Mouse (Mus musculus) fibroblast of lung, adult 2 months (primary cell): ENCODE measurements around the gene Srgap3.

Experiments used
- DNase-seq: peaks from one replicate; pipeline ENCODE4 v3.0.0-alpha.2; 2011; ENCODE audit warnings: low read depth

Srgap3 gene

DNA sequence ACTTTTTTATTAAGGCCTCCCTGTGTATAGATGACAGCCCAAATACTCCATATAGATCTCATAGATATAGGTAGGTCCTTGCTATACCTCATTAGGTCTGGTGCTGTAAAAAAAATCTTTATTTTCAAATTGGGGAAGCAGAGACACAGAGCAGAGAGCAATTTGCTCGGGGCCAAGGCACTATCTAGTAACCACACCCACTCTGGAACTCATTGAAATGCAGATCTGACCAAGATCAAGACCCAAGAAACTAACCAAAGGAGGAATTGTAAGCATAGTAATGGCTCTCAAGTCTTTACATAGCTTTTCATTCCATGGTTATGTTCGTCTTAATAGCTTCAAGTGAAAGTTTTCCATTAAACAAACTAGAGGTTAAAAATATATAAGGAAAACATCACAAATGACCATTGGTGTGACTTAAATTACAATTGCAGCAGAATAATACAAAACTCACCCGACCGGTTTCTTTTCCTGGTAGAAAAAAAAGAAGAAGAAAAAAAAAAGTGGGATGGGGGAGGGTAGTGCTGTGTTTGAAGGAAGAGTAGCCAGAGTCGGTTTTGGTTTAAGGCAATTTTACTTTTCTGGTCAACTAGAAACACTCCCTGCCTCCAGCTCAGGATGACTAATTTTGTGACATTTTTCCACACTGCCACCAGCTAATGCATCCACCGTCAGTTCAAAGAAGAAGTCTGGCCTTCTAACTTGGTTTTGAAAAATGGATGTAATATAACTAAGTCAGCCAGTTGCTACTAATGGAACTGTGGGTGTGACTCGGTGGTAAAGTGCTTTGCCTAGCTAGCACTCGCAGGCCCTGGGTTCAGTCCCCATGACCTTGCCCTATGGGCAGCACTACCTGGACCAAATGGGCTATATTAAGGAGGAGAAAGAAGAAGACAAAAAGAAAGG lies 3.4 kb upstream of the Srgap3 start:
- DNase-seq: no peak

DNA sequence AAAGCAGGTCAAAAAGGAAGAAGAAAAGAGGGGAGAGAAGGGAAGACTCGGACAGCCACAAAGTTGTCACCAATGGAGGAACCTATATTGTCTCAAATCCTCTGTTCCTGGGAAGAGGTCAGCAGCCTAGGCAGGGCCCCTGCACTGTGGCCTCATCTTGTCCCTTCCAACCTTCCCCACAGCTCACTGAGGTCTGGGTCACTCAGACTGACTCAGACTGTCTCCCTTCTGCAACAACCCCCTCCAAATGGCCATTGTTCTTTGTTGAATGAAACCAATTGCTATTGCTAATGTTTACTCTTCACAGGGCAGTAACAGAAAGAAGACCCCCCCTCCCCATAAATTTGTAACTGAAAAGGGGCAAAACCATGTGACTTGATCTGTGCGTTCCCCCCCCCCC lies 2.2 kb upstream of the Srgap3 start:
- DNase-seq: no peak

DNA sequence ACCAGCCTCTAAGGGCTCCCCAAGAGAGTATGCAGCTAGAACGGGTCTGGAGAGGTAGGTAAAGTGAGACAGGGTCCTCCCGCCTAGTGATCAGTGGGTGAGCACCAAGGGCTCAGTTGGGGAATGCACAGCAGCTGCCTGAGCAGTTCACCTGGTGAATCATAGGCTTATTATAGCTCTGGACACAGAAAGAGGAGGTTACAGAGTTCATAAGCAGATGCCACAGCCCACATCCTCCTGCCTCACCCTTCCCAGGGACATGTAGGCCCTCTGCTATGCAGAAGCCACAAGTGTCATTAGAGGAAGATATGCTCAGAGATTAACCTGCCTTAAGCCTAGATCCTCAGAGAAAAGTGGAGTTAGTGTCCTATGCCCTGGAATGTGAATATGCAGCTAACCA lies 1.4 kb upstream of the Srgap3 start:
- DNase-seq: no peak

DNA sequence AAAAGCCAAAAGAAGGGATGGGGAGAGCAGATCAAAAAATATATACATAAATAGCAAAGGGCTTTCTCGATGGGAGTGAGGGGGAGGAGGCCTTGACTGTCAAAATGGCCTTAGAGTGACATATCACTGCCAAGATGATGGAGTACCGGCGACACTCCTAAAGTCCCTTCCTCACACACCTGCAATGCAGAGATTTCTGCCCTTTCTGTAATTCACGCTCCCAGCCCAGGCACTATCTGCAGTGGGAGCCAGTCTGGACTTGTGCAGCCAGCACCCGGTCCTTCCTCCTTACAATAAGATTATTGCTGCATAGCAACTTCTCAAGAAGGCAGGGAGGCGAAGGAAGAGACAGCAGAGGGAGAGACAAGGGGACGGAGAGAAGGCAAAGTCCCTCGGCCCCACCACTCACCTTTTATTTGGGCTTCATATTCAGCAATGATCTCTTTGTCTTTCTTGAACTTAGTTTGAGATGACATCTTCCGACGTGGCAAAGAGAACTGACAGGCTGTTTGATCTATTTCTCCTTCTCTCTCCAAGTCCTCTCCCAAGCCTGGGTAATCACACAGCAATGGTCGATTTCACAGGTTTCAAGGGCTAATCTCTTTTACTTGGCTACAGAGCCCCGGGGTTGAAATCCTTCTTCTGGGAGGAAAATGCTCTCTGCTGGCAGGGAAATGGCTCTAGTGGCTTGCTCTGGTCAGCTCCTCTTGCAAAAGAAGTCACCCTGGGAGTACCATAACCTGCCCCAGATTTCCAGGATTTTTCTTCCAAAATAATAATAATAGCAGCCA lies 850 bp downstream of the Srgap3 start:
- no peak for DNase-seq

DNA sequence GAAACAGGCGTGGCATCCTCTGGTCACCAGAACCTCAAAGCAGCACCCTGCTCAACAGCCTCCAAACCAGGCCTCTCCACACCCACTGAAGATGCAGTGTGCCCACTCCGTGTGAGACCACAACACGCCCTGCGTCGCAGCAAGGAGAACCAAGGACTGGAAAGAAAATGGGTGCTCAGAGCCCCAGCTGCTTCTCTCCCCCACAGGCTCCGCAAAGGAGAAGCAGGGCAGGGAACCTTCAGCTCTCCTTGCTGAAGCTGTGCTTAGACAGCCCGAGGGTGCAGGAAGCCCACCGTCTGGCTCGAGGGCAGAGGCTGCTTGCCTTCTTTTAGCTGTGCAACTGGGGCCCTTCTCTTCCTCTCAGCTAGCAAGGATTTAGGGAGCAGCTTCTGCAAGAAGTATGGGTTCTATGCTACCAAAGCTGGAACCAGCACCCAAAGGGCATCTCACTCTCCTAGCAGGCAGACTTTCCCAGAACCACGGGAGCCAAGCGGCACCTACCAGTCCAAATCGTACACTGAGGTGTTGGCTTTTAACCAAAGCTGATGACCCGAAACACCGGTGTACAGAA lies 1.8 kb downstream of the Srgap3 start:
- DNase-seq: no peak

DNA sequence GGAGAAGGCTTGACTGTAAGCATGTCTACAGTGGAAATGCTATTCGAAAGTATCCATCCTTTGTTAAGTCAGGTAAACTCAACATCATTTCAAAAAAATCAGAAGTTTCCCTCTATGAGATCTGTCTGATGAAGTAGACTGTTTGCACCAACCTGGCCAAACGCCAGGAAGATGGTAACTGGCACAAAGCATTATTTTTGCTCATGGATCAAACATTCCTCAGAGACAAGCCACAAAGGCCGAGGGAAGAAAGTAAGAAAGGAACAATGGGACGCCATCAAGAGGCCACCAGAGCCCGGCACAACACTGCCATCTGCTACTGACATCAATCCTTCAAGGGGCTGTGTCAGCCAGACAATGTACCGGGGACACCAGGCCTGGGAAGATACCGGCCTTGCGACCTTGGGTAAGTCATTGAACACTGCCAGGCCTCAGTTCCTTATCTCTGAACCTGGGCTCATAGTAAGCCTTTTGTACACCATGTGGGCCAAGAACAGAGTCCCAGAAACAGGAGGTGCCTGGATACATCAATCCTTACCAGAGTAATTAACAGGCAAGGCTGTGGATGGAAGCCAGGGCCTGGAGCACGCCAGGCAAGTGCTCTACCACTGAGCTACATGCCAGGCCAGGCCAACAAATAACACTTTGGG lies 3.3 kb downstream of the Srgap3 start:
- DNase-seq: no peak

DNA sequence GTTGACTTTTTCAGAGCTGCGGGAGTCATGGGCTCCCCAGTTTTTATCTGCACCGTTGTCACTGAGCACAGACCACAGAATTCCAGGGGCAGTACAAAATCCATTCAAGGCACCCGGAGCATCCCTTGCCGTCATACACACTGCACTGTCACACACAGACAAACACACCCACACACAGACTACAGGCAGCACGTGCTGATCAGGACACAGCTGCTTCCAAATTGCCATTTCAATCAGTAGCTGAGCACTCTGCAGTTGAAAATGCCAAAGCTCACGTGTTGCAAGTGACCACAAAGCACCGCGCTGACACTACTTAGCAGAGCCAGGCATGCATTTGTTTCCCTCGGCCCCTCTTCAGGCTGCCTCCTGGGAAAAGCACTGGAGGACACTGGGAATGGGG lies 7.8 kb downstream of the Srgap3 start:
- DNase-seq: no peak

DNA sequence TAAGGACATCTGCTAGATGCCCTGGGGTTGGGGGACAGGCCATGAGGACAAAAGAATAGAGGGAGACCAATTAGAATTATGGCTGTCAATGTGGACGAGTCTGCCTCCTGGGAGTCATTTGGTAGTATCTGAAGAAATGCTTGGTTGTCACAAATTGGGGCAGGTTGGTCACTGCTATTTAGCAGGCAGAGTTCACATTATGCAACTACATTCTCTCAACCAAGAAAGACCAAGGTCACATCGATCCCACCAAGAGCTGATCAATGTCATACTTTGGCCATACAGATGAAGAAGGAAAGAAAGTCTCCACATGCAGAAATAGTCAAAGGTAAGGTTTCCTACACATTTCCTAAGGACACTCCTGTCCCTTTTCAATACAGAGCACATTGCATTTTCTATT lies 9.3 kb downstream of the Srgap3 start:
- no peak for DNase-seq

DNA sequence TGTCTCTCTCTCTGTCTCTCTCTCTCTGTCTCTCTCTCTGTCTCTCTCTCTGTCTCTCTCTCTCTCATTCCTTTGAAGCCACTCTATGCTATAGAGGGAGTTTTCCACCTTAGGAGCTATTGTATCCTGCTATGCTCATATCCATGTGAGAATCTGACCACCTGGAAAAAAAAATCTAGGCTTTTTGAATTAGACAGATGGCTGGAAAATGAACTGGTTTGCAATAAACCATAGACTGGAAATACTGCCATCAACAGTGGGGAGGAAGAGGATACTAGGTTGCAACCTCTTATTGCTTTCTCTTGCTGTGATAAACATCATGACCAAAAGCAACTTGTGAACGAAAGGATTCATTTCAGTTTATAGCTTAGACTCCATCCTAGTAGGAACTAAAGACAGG lies 12.6 kb downstream of the Srgap3 start:
- DNase-seq: no peak

DNA sequence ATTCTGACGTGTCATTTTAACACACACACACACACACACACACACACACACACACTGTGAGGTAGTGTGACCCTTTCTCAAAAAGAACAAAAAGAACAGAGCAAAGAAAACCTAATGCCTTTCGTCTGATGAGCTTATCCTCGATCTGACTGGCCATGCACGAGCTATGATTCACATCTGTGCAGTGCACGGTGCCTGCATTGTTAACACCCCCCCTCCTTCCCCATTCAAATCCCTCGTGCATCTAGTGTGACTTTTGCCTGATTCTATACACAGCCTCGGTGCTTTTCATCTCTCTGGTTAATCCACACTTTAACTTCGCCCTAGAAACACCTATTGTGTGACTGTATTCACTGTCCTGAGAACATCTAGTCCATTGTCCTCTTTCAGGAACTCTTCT lies 14.5 kb downstream of the Srgap3 start:
- no peak for DNase-seq

DNA sequence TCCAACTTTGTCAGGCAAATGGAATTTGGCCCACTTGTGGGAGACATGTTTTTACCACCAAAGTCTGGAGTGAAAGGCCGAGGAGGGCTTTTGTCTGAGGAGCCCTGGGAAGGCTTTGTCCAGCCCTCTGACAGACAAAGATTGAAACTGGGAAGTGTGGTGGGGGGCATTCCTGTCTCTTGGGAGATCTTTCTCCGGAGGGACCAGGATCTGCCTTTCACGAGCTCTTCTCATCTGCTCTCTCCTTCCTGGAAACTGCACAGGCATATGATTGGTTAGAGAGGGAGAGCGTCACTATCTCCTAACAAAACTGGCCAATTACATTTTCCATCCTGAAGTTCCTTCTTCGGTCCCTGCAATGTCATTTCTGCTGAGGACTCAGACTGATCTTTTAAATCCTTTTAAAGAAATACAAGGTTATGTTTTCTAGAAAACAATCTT lies 17.0 kb downstream of the Srgap3 start:
- no peak for DNase-seq

DNA sequence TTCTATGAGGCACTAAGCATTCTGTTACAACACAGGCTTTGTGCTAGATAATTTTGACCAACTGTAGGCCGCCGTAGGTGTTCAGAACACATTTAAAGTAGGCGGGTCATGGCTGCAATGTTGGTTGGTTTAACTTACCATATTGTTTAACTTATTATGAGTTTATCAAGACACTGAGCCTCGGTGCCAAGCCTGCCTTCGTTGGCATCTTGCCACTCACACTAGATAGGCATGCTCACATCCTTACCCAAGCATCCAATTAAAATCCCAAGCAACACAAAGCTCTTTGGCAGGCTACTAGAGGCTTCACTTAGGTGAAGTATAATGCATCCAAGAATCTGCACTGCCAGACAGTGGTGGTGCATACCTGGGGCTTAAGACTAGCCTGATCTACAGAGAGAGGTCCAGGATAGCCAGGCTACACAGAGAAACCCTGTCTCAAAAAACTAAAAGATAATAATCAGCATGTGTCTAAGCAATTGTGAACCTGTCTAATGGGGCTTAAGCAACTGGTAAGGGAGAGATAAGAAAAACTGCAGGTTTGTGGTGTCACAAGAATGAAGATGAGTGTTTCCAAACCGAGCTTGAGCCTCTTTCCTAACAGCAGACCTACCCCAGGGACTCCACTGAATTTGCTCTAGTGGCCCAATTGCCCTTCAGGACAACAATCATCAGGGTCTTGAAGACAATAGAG lies 17.6 kb downstream of the Srgap3 start:
- no peak for DNase-seq

DNA sequence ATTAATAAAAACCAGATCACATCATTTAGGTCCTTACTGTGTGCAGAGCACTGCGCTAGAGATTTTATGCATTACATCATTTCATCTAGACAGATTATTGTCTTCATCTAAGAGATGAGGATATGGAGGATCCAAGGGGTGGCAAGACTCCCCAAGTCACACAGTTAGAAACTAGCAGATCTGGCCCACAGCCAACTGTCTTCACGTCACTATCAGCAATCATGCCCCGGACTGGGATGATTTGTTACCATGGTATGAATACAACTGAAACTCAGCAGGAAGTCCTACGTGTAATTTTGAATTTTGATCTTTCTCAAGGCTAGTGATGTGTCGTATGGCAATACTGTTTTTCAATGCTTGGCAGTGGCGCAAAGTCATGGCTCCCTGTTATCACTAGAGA lies 18.2 kb downstream of the Srgap3 start:
- no peak for DNase-seq

DNA sequence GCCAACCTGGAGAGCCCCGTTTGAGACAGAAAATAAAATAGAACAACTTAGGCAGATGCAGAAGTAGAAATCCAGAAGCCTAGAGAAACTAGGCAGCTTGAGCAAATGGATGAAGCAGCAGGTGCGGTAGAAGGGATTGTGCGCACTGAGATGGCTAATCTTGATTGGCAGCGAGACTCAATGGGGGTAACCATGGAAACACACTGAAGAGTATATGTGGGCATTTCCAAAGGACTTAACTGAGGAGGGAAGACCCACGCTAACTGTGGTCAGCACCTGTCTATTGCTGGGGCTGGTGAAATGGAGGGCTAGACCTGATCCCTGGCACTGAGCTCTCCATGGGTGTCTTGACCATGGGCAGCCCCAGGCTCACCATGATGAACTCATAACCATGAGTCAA lies 19.7 kb downstream of the Srgap3 start:
- no peak for DNase-seq

DNA sequence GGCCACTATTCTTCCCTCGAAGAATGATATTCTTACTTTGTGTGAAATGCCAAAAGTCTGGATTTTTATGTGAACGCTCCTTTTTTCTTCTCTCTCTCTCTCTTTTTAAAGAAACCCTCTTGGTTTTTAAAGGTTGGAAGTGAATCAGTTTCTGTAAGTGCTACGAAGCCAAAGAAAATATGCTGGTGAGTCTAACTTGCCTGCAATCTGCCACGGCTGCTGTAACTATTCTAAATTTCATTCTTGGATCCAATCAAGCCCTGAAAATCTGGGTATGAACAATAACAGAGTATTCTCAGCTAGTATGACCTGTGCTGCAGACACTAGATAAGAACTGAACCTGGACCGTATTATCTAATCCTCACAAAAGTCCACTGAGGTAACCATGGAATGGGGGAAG lies 21.1 kb downstream of the Srgap3 start:
- no peak for DNase-seq

DNA sequence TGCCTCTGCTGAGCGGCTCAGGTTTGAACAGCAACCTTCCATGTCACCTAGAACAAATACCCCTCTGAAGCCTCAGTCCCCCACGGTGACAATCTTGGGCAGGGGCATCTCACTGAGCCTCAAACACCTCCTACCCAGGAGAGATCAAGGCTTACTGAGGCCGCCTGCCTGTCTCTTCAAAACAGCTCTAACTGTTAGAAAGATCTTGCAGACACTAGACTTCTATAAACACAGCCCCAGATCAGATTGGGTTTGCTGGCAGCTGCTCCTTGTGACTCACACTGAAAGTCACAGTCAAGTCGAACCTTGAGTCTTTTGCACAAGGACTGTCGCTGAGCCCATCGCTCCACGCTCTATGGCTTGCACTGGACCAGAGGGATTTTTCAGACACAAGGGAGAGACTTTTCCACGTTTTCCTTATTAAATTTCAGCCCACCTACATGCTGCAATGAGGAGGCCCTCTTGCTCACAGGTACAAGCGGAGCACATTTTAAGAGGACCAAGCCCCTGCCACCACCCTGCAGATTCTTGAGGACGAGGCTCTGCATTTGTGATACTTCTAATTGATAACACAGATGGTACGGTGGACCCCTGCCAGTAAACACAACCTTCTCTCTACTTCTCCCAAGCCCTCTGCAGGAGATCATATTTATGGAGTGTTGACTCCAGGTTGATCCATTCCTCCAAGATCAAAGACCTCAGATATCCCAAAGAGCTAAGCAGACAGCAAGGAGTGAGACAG lies 21.7 kb downstream of the Srgap3 start:
- peak; percentile 78 for DNase-seq

DNA sequence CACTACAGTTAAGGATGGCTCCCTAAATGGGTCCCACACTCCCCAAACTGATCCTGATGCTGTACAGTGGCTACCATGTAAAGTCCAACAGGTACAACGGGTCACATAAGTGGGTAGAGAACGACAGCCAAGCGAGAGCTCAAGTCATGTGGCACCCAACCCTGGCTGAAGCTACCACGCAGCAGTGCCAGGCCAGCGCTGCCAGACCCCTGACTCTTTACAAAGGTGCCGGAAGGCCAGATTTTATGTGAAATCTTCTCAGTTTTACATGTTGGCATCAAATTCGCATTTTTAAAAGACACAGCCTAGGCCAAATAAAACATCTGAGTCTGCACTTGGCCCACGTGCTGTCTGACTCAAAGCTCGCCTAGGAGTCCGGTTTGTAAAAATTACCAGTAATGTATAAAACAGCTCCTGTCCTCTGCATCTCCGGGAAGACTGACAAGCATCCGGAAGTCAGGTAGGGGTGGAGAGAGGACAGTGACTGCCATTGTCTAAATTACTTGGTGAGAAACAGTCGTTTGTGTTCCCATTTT lies 22.4 kb downstream of the Srgap3 start:
- peak; percentile 93 for DNase-seq

DNA sequence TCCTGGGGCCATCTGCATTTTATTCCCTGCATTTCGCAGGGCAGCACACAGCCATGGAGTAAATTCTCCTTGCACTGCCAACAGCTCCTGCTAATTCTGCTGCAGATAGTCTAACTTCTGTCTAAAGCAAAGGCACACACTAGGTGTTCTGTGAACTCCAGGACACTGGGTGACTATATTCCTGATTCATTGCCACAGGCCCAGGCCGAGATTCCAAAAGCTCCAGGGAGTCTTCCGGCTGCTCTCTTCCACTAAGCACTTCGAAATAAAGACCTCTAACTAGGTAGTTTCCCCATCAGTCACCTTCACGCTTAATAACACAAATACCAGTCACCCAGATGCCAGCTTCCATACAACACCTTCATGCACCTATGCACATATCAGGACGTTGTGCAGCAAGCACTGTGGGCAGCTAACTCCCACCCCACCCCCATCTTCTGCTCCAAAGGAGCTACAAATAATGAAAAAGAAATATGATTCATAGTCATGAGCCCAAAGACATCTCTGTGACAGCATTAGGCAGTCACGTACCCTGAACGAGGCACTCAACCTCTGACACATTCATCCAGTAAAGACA lies 26.4 kb downstream of the Srgap3 start:
- no peak for DNase-seq

DNA sequence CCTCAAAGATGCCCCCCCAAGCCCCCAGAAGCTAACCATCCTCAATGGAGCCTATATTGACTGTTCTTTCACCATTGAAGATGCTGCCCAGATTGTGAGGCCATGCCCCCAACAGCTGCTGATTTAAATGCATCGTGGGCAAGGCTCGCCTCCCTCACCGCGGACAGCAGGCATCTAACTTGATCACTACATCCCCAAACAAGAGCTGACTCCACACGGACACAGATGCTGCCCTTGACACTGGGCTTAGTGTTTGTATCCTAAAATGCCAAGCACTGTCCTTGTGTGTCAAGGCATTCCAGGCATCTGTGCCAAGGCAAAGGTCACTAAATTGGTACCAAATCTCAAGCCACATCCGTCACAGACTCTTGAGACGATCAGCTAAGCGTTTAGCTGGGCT lies 29.3 kb downstream of the Srgap3 start:
- no peak for DNase-seq

DNA sequence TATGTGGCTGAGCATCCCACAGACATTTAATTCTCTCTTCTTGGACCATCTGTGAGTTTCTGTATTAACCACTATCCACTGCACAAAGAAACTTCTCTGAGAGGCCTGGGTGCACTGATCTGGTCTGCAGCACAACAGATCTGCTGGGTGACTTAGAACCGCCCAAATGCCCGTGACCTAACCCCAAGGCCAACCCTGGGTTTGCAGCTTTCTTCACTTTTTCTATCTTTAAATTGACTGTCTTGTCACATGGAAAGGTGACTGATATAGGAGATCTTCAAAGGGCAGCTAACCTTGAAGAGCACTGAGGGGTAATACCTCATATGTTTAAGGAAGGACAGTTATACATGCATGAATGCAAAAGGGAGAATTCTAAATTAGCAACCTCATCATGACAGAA lies 30.8 kb downstream of the Srgap3 start:
- no peak for DNase-seq

DNA sequence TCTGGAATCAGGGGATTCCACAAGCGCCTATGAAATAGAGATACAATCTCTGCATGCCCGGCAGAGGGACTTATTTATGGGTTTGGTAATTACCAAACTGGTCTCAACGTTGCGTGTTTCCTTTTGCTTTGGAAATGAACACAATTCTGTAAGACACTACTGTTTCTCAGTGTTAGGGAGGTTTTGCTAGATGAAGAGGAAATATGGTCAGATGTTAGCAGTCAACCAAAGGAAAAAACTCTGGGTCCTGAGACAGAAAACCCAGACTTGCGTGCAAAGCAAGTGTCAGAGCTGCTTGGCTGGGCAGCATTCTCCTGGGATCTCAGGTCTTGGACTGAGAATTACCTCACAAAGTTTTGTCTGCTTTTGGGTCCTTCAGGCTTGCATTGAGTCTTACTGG lies 34.5 kb downstream of the Srgap3 start:
- DNase-seq: no peak
